Mouse (Mus musculus) liver, adult 2 months (tissue): ENCODE measurements around the gene Ntmt1.

ENCODE experiments used
- CTCF ChIP-seq: fragments of 200-500 bp; IDR thresholded peaks from 2 replicates; pipeline ENCODE4 v1.5.1; 2011; ENCODE audit warnings: low read depth, low read length, control low read depth
- POLR2A ChIP-seq: fragments of 200-500 bp; IDR thresholded peaks from 2 replicates; pipeline ENCODE4 v1.6.1; 2011; ENCODE audit warnings: low read length, control low read depth; ENCODE audit not compliant: insufficient read depth; ENCODE audit errors: extremely low read depth

DNA sequence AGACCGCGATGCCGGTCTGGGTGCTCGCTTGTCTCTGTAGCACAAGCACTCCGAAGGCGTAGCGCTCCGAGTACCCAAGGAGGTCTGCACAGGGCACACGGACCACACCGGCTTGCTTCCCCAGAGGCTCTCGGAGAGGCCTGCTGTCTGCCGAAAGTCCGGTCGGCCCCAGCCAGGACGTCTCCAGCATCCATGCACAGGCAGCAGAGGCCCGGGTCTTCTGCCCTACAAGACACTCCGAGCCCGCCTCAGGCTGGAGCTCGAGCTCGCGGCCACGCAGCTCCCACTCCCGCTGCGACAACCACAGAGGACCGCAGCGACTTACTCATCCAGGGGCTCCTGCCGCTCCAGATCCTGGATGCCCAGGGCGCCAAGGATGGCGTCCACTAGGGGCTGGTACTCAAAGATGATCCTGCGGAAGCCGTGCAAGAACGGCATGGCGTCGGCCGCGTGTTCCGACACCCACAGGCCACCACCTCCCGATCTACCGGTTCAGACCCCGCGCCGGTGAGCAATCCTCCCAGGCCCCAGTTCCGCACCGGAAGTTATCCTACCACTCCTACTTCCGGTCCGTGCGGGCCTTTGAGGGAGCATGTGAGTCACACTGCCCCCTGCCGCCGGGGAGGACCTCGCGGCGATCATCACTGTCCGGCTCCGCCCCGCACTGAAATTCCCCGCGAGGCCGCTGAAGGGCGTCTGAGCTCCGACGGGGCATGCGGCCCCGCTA lies 20.3 kb downstream of the Ntmt1 start:
- TF ChIP-seq CTCF (peak; percentile 92), POLR2A (0 out of 2 replicates have a peak, but pooled peaks have one; percentile 28)
